ENCODE assay signal across 8 mouse cellular contexts in genomic region chr3:86920343-86921083, GRCm38 (mm10). TPM values are rescaled to one million over a fixed set of nuclear protein-coding genes. Genes with fewer than 3 reads are reported as not detected.
A peak's percentile ranks its signal among the peaks of the same experiment; 100 is the strongest.
DNase-seq lines count a peak whose midpoint lies in the region; ATAC-seq and TF ChIP-seq lines count a peak whose summit lies in the region.

Gene Dclk2, minus strand, starts transcription at chr3:86920852.

- no peak for TF ChIP-seq CTCF in heart, adult 2 months (IDR thresholded peaks at IDR 0.05)

- intact Hi-C loops in heart, adult 2 months (cut with DNase I), result loop anchor here (5.0 kb wide), 2 partner anchors 73 to 698 kb away; partner anchors contain the start of gene Lrba

- no peaks in the 10 kb centered on the region for H3K9me3 ChIP-seq in embryonic facial prominence, embryonic 14.5 days (ENCODE audit: control insufficient read depth, low read length)
- no peaks in the 10 kb centered on the region for H3K9me3 ChIP-seq in limb, embryonic 12.5 days
- H3K9me3 ChIP-seq in midbrain, embryonic 14.5 days (ENCODE audit: control insufficient read depth, low read length), result no peaks in the 10 kb centered on the region

- WGBS in embryonic facial prominence, embryonic 14.5 days, result under 1% methylated on average over 40 of the region's 91 CpGs
- under 1% methylated on average over 88 of the region's 91 CpGs for WGBS in heart, adult 2 months
- under 1% methylated on average over 78 of the region's 91 CpGs for WGBS in limb, embryonic 12.5 days
- WGBS in midbrain, embryonic 14.5 days, result under 1% methylated on average over 83 of the region's 91 CpGs

- TF ChIP-seq POLR2A in heart, adult 2 months (IDR thresholded peaks at IDR 0.05; ENCODE audit: insufficient read depth, low read depth, low read length), result no peak

- no peaks in the 10 kb centered on the region for H3K36me3 ChIP-seq in embryonic facial prominence, embryonic 14.5 days (ENCODE audit: control insufficient read depth, insufficient read depth, low read length)
- no peaks in the 10 kb centered on the region for H3K36me3 ChIP-seq in heart, adult 2 months (ENCODE audit: control insufficient read depth, insufficient read depth, low read length)
- no peaks in the 10 kb centered on the region for H3K36me3 ChIP-seq in limb, embryonic 12.5 days
- H3K36me3 ChIP-seq in midbrain, embryonic 14.5 days (ENCODE audit: control insufficient read depth, insufficient read depth, low read length), result no peaks in the 10 kb centered on the region

- H3K27ac ChIP-seq in embryonic facial prominence, embryonic 14.5 days (replicated peaks; ENCODE audit: low read depth, low read length), result peak within 1 kb of the TSS; percentile 63; the same call in 1 of the 2 replicates
- peak within 1 kb of the TSS; percentile 90 for H3K27ac ChIP-seq in heart, adult 2 months
- H3K27ac ChIP-seq in limb, embryonic 12.5 days, result no peak within 1 kb of the TSS
- peak within 1 kb of the TSS; percentile 97 for H3K27ac ChIP-seq in midbrain, embryonic 14.5 days (replicated peaks; ENCODE audit: low read depth, low read length)

- ATAC-seq in embryonic facial prominence, embryonic 14.5 days (ENCODE audit: low read depth), result peak; percentile 90
- ATAC-seq in limb, embryonic 12.5 days (ENCODE audit: insufficient number of reproducible peaks, insufficient read depth, low FRiP score, low TSS enrichment, low read depth), result peak; percentile 83
- peak; percentile 88 for ATAC-seq in midbrain, embryonic 14.5 days (ENCODE audit: low FRiP score, low TSS enrichment)

- H3K4me2 ChIP-seq in embryonic facial prominence, embryonic 14.5 days (ENCODE audit: low read depth, low read length), result peak within 1 kb of the TSS; percentile 97
- H3K4me2 ChIP-seq in limb, embryonic 12.5 days, result peak within 1 kb of the TSS; percentile 90
- peak within 1 kb of the TSS; percentile 65 for H3K4me2 ChIP-seq in midbrain, embryonic 14.5 days (ENCODE audit: low read length)

- H3K9ac ChIP-seq in embryonic facial prominence, embryonic 14.5 days (ENCODE audit: low read depth, low read length), result peak within 1 kb of the TSS; percentile 85
- peak within 1 kb of the TSS; percentile 59 for H3K9ac ChIP-seq in heart, adult 2 months (ENCODE audit: low read depth, low read length)
- H3K9ac ChIP-seq in limb, embryonic 12.5 days (replicated peaks), result peak within 1 kb of the TSS; percentile 76
- H3K9ac ChIP-seq in midbrain, embryonic 14.5 days (replicated peaks; ENCODE audit: low read length), result peak within 1 kb of the TSS; percentile 95

- H3K79me2 ChIP-seq in heart, adult 2 months (replicated peaks; ENCODE audit: control insufficient read depth, insufficient read depth, low read length), result no peaks in the 10 kb centered on the region

- H3K4me3 ChIP-seq in embryonic facial prominence, embryonic 14.5 days (ENCODE audit: low read depth, low read length), result peak within 1 kb of the TSS; percentile 83
- peak within 1 kb of the TSS; percentile 65 for H3K4me3 ChIP-seq in heart, adult 2 months
- peak within 1 kb of the TSS; percentile 85 for H3K4me3 ChIP-seq in limb, embryonic 12.5 days (replicated peaks)
- peak within 1 kb of the TSS; percentile 87 for H3K4me3 ChIP-seq in midbrain, embryonic 14.5 days (replicated peaks; ENCODE audit: low read depth, low read length)

- H3K27me3 ChIP-seq in embryonic facial prominence, embryonic 14.5 days (replicated peaks; ENCODE audit: control insufficient read depth, insufficient read depth, low read length), result peaks cover 14% of the 10 kb centered on the region
- no peaks in the 10 kb centered on the region for H3K27me3 ChIP-seq in heart, adult 2 months (ENCODE audit: control insufficient read depth, insufficient read depth, low read length)
- peaks cover 39% of the 10 kb centered on the region for H3K27me3 ChIP-seq in limb, embryonic 12.5 days
- H3K27me3 ChIP-seq in midbrain, embryonic 14.5 days (ENCODE audit: control insufficient read depth, insufficient read depth, low read length), result no peaks in the 10 kb centered on the region

- TF ChIP-seq EP300 in heart, adult 2 months (IDR thresholded peaks at IDR 0.05; ENCODE audit: insufficient read depth, low read depth, low read length), result no peak

- H3K4me1 ChIP-seq in embryonic facial prominence, embryonic 14.5 days (ENCODE audit: control insufficient read depth, insufficient read depth, low read length), result peaks cover 3% of the 10 kb centered on the region; the same call in 1 of the 2 replicates
- H3K4me1 ChIP-seq in heart, adult 2 months (ENCODE audit: control insufficient read depth, insufficient read depth, low read length), result no peaks in the 10 kb centered on the region
- H3K4me1 ChIP-seq in limb, embryonic 12.5 days (replicated peaks), result peaks cover 10% of the 10 kb centered on the region
- H3K4me1 ChIP-seq in midbrain, embryonic 14.5 days (ENCODE audit: control insufficient read depth, insufficient read depth, low read length), result peaks cover 27% of the 10 kb centered on the region

- DNase-seq in urinary bladder, adult 18-20 months (ENCODE audit: low spot score in 2 of 2), result peak; percentile 6 to 41
- no peak for DNase-seq in urinary bladder, postnatal 10 days (ENCODE audit: low spot score)
- peak; percentile 83 for DNase-seq in embryonic facial prominence, embryonic 14.5 days (ENCODE audit: low spot score)
- peak; percentile 89 for DNase-seq in heart, adult 2 months
- DNase-seq in kidney, adult 18-20 months, result peak; percentile 73
- DNase-seq in midbrain, embryonic 14.5 days, result peak; percentile 95
- DNase-seq in spleen, adult 18-20 months, result peak; percentile 86 to 89

RNA-seq across cellular contexts. Expression of gene Dclk2, which starts in this region (rescaled TPM):
- 9.9 and 13.0 TPM in 2 replicates for polyA plus RNA-seq in embryonic facial prominence, embryonic 14.5 days (2014; fragmentation: Nextera tagmentation; extraction: Ambion mirVana)
- total RNA-seq in heart, adult 2 months (2021), result 1 to 10 TPM; 1.1 to 1.5 TPM
- polyA plus RNA-seq in heart, adult 2 months (2012; rRNA removed), result 2.6 TPM in 2 replicates
- 5.7 and 5.9 TPM in 2 replicates for polyA plus RNA-seq in limb, embryonic 12.5 days (2016; fragmentation: Nextera tagmentation; extraction: Ambion mirVana)
- 78.9 and 91.1 TPM in 2 replicates for polyA plus RNA-seq in midbrain, embryonic 14.5 days (2014; fragmentation: Nextera tagmentation; extraction: Ambion mirVana)
